Mouse (Mus musculus): ENCODE measurements around the gene Zfr. TPM values are rescaled to one million over a fixed set of nuclear protein-coding genes. Genes with fewer than 3 reads are reported as not detected.
A peak's percentile ranks its signal among the peaks of the same experiment; 100 is the strongest.
"Not testable (repeated sequence)": the region's sequence is repeated elsewhere in the genome, so short reads cannot be mapped to it uniquely, and the experiment has no call there.

Gene Zfr
- total and polyA plus RNA-seq, 3 experiments, result 65.3 to 421 (median 77.6) TPM

DNA sequence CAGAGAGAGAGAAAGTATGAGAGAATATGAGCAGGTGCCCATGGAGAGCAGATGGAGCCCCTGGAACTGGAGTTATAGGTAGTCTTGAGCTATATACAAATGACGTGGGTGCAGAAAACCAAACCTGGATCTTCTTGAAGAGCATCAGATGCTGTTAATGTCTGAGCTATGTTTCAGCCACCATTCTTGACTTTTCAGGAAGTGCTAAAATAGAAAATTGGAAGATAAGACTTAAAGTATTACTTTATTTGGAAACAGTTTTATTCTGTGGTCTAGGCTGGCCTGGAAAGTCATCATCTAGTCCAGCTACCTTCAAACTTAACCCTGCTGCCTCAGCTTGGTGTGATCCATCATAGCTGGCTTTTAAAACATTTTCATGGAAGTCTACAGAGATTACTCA, 7.3 kb downstream of the Zfr start:
- H3K4me1 ChIP-seq (ENCODE audit: insufficient read depth, low read depth, low read length), result peaks cover 22% of the 10 kb centered on the region; the same call in 1 of the 2 replicates
- no peak overlapping the region for H3K4me3 ChIP-seq (ENCODE audit: low read depth, low read length)
- no peak for TF ChIP-seq GATA1 (IDR thresholded peaks at IDR 0.05; ENCODE audit: borderline replicate concordance, low read length)
- no peaks in the 10 kb centered on the region for H3K9me3 ChIP-seq (replicated peaks)
- H3K27me3 ChIP-seq (ENCODE audit: insufficient read depth, low read length), result no peaks in the 10 kb centered on the region
- DNase-seq (ENCODE audit: low spot score) (no peak), ATAC-seq (ENCODE audit: extremely low read depth, insufficient number of reproducible peaks, low FRiP score, poor library complexity, severe bottlenecking) (no peak)
- H3K36me3 ChIP-seq (replicated peaks), result peaks cover 46% of the 10 kb centered on the region

DNA sequence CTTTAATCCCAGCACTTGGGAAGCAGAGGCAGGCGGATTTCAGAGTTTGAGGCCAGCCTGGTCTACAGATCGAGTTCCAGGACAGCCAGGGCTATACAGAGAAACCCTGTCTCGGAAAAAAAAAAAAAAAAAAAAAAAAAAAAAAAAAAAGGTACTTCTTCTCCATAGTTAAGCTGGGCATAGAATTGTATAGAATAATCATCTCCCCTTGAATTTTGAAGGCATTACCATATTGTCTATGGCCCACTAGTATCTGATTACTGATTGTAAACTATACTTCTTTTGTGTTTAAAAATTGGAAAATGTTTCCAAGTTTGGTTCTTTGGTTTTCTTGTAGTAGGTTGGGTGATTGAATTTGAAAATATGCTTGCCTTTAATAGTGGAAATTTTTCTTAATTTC, 13.2 kb downstream of the Zfr start:
- H3K4me3 ChIP-seq (ENCODE audit: low read depth, low read length); H3K9me3 ChIP-seq (replicated peaks); DNase-seq (ENCODE audit: low spot score); ATAC-seq (ENCODE audit: extremely low read depth, insufficient number of reproducible peaks, low FRiP score, poor library complexity, severe bottlenecking); H3K27me3 ChIP-seq (ENCODE audit: insufficient read depth, low read length): not testable (repeated sequence)
- H3K4me1 ChIP-seq (ENCODE audit: insufficient read depth, low read depth, low read length), result peaks cover 20% of the 10 kb centered on the region; the same call in 1 of the 2 replicates
- H3K36me3 ChIP-seq (replicated peaks), result peaks cover 39% of the 10 kb centered on the region

DNA sequence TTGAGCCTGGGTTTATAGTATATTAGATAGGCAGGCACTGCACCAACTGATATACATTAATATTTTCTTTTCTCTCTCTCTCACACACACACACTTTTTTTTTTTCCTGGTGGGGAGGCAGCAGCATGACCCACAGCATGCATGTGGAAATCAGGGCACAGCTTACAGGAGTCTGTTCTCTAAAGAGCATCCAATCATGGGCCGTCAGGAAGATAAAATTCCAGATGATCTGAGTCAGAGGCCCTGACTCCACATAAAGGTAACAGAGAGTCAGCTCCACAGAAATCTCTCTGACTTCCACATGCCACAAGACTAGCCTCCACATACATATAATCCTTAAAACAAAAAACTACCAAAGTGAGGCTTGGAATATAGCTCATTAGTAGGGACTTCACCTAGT, 16.9 kb downstream of the Zfr start:
- DNase-seq (ENCODE audit: low spot score) (no peak), ATAC-seq (ENCODE audit: extremely low read depth, insufficient number of reproducible peaks, low FRiP score, poor library complexity, severe bottlenecking) (no peak)
- Histone ChIP-seq H3K4me1 (ENCODE audit: insufficient read depth, low read depth, low read length) (peaks cover 16% of the 10 kb centered on the region), H3K36me3 (replicated peaks) (peaks cover 39% of the 10 kb centered on the region), H3K4me3 (ENCODE audit: low read depth, low read length) (no peak overlapping the region), H3K9me3 (replicated peaks) (no peaks in the 10 kb centered on the region), H3K27me3 (ENCODE audit: insufficient read depth, low read length) (no peaks in the 10 kb centered on the region)
- TF ChIP-seq POLR2AphosphoS5 (IDR thresholded peaks at IDR 0.05; ENCODE audit: insufficient replicate concordance, low read depth, low read length), result no peak
- TF ChIP-seq GATA2 (IDR thresholded peaks at IDR 0.05; ENCODE audit: borderline replicate concordance, low read depth, low read length), result no peak
- no peak for TF ChIP-seq TAL1 (conservative IDR thresholded peaks at IDR 0.05; ENCODE audit: low read depth, low read length)
- no peak for TF ChIP-seq GATA1 (IDR thresholded peaks at IDR 0.05; ENCODE audit: borderline replicate concordance, low read length)
- no peak for TF ChIP-seq CTCF (IDR thresholded peaks at IDR 0.05; ENCODE audit: low read depth, low read length)

DNA sequence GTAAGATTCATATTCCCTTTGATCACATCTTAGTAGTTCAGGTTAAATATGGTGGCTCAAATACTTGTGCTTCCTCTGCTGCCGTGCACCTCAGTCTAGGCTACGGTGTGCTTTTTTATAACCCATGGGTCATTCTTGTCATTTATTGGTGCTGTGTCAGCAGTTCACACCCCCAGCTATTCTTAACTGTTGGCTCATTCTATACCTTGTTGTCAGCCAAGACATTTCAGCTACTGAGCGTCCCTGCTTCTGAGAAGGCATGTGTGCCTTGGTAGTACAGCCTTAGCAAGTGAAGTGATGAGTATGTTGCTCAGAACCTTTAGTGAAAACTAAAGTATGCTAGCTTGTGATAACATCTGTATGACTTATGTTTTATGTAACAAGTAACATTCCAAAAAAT, 17.7 kb downstream of the Zfr start:
- DNase-seq (ENCODE audit: low spot score) (no peak), ATAC-seq (ENCODE audit: extremely low read depth, insufficient number of reproducible peaks, low FRiP score, poor library complexity, severe bottlenecking) (no peak)
- Histone ChIP-seq H3K27me3 (ENCODE audit: insufficient read depth, low read length) (no peaks in the 10 kb centered on the region), H3K36me3 (replicated peaks) (peaks cover 42% of the 10 kb centered on the region), H3K4me3 (ENCODE audit: low read depth, low read length) (no peak overlapping the region), H3K4me1 (ENCODE audit: insufficient read depth, low read depth, low read length) (peaks cover 18% of the 10 kb centered on the region), H3K9me3 (replicated peaks) (no peaks in the 10 kb centered on the region)
- no peak for TF ChIP-seq TAL1 (conservative IDR thresholded peaks at IDR 0.05; ENCODE audit: low read depth, low read length)
- no peak for TF ChIP-seq POLR2AphosphoS5 (IDR thresholded peaks at IDR 0.05; ENCODE audit: insufficient replicate concordance, low read depth, low read length)
- no peak for TF ChIP-seq CTCF (IDR thresholded peaks at IDR 0.05; ENCODE audit: low read depth, low read length)
- TF ChIP-seq GATA1 (IDR thresholded peaks at IDR 0.05; ENCODE audit: borderline replicate concordance, low read length), result no peak
- TF ChIP-seq GATA2 (IDR thresholded peaks at IDR 0.05; ENCODE audit: borderline replicate concordance, low read depth, low read length), result no peak

DNA sequence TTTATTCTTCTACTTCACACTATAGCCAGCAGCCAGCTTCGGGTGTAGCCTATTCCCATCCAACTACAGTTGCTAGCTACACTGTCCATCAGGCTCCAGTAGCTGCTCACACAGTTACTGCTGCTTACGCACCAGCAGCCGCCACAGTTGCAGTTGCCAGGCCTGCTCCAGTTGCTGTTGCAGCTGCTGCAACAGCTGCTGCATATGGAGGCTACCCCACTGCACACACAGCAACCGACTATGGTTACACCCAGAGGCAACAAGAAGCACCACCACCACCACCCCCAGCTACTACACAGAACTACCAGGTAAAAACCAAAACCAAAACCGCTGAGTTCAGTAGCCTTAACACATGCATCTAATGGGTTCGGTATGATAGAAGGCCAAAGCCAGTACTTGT, 18.7 kb downstream of the Zfr start:
- peaks cover 26% of the 10 kb centered on the region for H3K4me1 ChIP-seq (ENCODE audit: insufficient read depth, low read depth, low read length)
- no peaks in the 10 kb centered on the region for H3K9me3 ChIP-seq (replicated peaks)
- TF ChIP-seq GATA2 (IDR thresholded peaks at IDR 0.05; ENCODE audit: borderline replicate concordance, low read depth, low read length), result no peak
- TF ChIP-seq TAL1 (conservative IDR thresholded peaks at IDR 0.05; ENCODE audit: low read depth, low read length), result no peak
- TF ChIP-seq GATA1 (IDR thresholded peaks at IDR 0.05; ENCODE audit: borderline replicate concordance, low read length), result no peak
- TF ChIP-seq CTCF (IDR thresholded peaks at IDR 0.05; ENCODE audit: low read depth, low read length), result no peak
- TF ChIP-seq POLR2AphosphoS5 (IDR thresholded peaks at IDR 0.05; ENCODE audit: insufficient replicate concordance, low read depth, low read length), result no peak
- peaks cover 52% of the 10 kb centered on the region for H3K36me3 ChIP-seq (replicated peaks)
- H3K27me3 ChIP-seq (ENCODE audit: insufficient read depth, low read length), result no peaks in the 10 kb centered on the region
- H3K4me3 ChIP-seq (ENCODE audit: low read depth, low read length), result no peak overlapping the region
- no peak for DNase-seq (ENCODE audit: low spot score)
- no peak for ATAC-seq (ENCODE audit: extremely low read depth, insufficient number of reproducible peaks, low FRiP score, poor library complexity, severe bottlenecking)

DNA sequence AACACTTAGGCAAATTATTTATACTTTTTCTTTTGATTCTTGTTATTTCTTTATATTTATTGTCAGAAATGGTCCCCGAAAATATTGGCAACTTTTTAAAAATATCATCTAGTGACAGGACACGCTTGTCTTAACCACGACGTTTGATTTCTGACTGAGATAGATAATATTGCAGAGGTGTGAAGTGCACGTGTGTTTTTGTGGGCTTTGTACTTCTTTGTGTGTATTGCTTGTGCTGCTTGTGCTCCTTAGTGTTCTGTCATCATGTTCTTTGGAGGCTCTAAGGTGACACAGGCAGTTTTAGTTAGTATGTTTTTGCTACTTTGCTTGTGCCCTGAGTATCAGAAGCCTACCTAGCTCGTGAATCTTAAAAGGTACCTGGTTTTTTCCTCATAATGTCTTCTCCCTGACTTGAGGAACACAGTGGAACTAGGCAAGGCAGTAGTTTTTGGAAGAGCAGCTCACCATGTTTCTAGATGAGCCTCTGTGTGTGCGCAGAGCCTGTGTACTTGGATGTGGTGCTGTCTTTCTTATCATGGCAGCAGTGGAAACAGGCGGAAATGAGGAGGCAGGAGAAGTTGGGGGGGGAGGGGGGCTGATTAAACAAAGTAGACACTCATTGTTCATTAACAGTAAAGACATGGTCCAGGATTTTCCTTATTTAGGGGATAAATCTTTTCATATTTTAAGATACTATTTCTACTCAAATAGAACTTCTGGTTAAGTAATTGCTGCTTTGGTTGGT, 23.5 kb downstream of the Zfr start:
- Histone ChIP-seq H3K9me3 (replicated peaks) (no peaks in the 10 kb centered on the region), H3K27me3 (ENCODE audit: insufficient read depth, low read length) (no peaks in the 10 kb centered on the region), H3K36me3 (replicated peaks) (peaks cover 63% of the 10 kb centered on the region), H3K4me3 (ENCODE audit: low read depth, low read length) (no peak overlapping the region), H3K4me1 (ENCODE audit: insufficient read depth, low read depth, low read length) (peaks cover 22% of the 10 kb centered on the region)
- DNase-seq (ENCODE audit: low spot score), result no peak
- TF ChIP-seq GATA2 (IDR thresholded peaks at IDR 0.05; ENCODE audit: borderline replicate concordance, low read depth, low read length), result no peak
- TF ChIP-seq CTCF (IDR thresholded peaks at IDR 0.05; ENCODE audit: low read depth, low read length), result no peak
- TF ChIP-seq TAL1 (conservative IDR thresholded peaks at IDR 0.05; ENCODE audit: low read depth, low read length), result no peak
- no peak for TF ChIP-seq GATA1 (IDR thresholded peaks at IDR 0.05; ENCODE audit: borderline replicate concordance, low read length)
- TF ChIP-seq POLR2AphosphoS5 (IDR thresholded peaks at IDR 0.05; ENCODE audit: insufficient replicate concordance, low read depth, low read length), result no peak
- ATAC-seq (ENCODE audit: extremely low read depth, insufficient number of reproducible peaks, low FRiP score, poor library complexity, severe bottlenecking), result peak; percentile 54

DNA sequence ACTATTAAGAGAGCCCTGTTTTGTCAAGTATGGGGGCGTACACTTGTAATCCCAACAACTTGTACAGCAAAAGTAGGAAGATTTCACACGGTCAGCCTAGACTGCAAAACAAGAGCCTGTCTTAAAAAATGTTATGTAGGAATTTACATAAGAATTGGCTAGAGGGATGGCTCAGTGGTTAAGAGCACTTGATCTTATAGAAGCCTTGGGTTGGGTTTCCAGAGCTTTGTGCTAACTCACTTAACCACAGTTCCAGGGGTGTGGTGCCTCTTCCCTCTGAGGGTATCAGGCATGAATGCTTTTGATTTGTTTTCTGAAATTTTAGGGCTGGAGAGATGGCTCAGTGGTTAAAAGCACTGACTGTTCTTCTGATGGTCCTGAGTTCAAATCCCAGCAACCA, 29.8 kb downstream of the Zfr start:
- Histone ChIP-seq H3K4me1 (ENCODE audit: insufficient read depth, low read depth, low read length) (peaks cover 12% of the 10 kb centered on the region), H3K4me3 (ENCODE audit: low read depth, low read length) (no peak overlapping the region), H3K9me3 (replicated peaks) (no peaks in the 10 kb centered on the region), H3K27me3 (ENCODE audit: insufficient read depth, low read length) (no peaks in the 10 kb centered on the region), H3K36me3 (replicated peaks) (peaks cover 77% of the 10 kb centered on the region)
- no peak for TF ChIP-seq CTCF (IDR thresholded peaks at IDR 0.05; ENCODE audit: low read depth, low read length)
- TF ChIP-seq TAL1 (conservative IDR thresholded peaks at IDR 0.05; ENCODE audit: low read depth, low read length), result no peak
- no peak for TF ChIP-seq GATA1 (IDR thresholded peaks at IDR 0.05; ENCODE audit: borderline replicate concordance, low read length)
- no peak for TF ChIP-seq GATA2 (IDR thresholded peaks at IDR 0.05; ENCODE audit: borderline replicate concordance, low read depth, low read length)
- no peak for TF ChIP-seq POLR2AphosphoS5 (IDR thresholded peaks at IDR 0.05; ENCODE audit: insufficient replicate concordance, low read depth, low read length)
- DNase-seq (ENCODE audit: low spot score), result no peak
- no peak for ATAC-seq (ENCODE audit: extremely low read depth, insufficient number of reproducible peaks, low FRiP score, poor library complexity, severe bottlenecking)

Measured in G1E (cell line).